21 mouse cellular contexts compared by ENCODE assay signal in genomic region chr4:132312627-132313026, GRCm38 (mm10). TPM values are rescaled to one million over a fixed set of nuclear protein-coding genes. Genes with fewer than 3 reads are reported as not detected.
"Had no signal": no experiment of that assay in that cellular context is flagged by ENCODE, and none has a peak within 500 bp of the region (broad histone marks: within the 10 kb centered on the region; RNA-seq: fewer than 3 reads in every experiment).

No protein-coding gene starts in this region.

- H3K27ac ChIP-seq: lung, embryonic 15.5 days; macrophage; midbrain, embryonic 13.5 days; midbrain, embryonic 15.5 days; neural tube, embryonic 13.5 days; neural tube, embryonic 15.5 days; stomach, embryonic 15.5 days; stomach, postnatal 0 days had no signal

- H3K4me3 ChIP-seq: lung, embryonic 15.5 days; megakaryocyte, embryonic 14.5 days; midbrain, embryonic 13.5 days; midbrain, embryonic 15.5 days; neural tube, embryonic 13.5 days; neural tube, embryonic 15.5 days; stomach, embryonic 15.5 days had no signal

- ATAC-seq: lung, postnatal 0 days; midbrain, embryonic 13.5 days; midbrain, embryonic 15.5 days had no signal

- DNase-seq: lung, adult 2 months; lung, postnatal 14 days; lung, postnatal 36 days; retina, postnatal 1 day; right cerebral cortex, adult 18-20 months; right cerebral cortex, postnatal 14 days; thymus, adult 2 months; thymus, postnatal 25 days; thymus, postnatal 4 days had no signal

- H3K9ac ChIP-seq: lung, embryonic 15.5 days; midbrain, embryonic 13.5 days; midbrain, embryonic 15.5 days; neural tube, embryonic 13.5 days; neural tube, embryonic 15.5 days; stomach, embryonic 15.5 days had no signal

- H3K4me2 ChIP-seq: lung, embryonic 15.5 days; midbrain, embryonic 11.5 days; midbrain, embryonic 13.5 days; midbrain, embryonic 15.5 days; neural tube, embryonic 13.5 days; neural tube, embryonic 15.5 days; stomach, embryonic 15.5 days had no signal

- H3K27me3 ChIP-seq: lung, embryonic 15.5 days; megakaryocyte, embryonic 14.5 days; midbrain, embryonic 13.5 days; midbrain, embryonic 15.5 days; neural tube, embryonic 13.5 days; neural tube, embryonic 15.5 days; stomach, embryonic 15.5 days had no signal

- H3K9me3 ChIP-seq: lung, embryonic 15.5 days; megakaryocyte, embryonic 14.5 days; midbrain, embryonic 13.5 days; midbrain, embryonic 15.5 days; neural tube, embryonic 13.5 days; neural tube, embryonic 15.5 days; stomach, embryonic 15.5 days had no signal

RNA-seq across cellular contexts. Expression of gene Rab42, which starts 9.4 kb away (rescaled TPM):
- total RNA-seq: monocyte, adult 5-6 weeks had no signal
